Mouse (Mus musculus) adrenal gland, postnatal 25 days (tissue): Measurements from ENCODE around the gene Dpf3. TPM values are rescaled to one million over a fixed set of nuclear protein-coding genes. Genes with fewer than 3 reads are reported as not detected.

Experiments used
- DNase-seq: peaks from one replicate; pipeline ENCODE4 v3.0.0; 2021; ENCODE audit warnings: mixed read lengths
- total RNA-seq: library from RNA; stranded (reverse); gene quantifications from 2 replicates; pipeline ENCODE4 v1.2.3, GENCODE M21; 2021

Gene Dpf3
- total RNA-seq, 1 experiment from 2014 or later = 11.3 TPM

DNA sequence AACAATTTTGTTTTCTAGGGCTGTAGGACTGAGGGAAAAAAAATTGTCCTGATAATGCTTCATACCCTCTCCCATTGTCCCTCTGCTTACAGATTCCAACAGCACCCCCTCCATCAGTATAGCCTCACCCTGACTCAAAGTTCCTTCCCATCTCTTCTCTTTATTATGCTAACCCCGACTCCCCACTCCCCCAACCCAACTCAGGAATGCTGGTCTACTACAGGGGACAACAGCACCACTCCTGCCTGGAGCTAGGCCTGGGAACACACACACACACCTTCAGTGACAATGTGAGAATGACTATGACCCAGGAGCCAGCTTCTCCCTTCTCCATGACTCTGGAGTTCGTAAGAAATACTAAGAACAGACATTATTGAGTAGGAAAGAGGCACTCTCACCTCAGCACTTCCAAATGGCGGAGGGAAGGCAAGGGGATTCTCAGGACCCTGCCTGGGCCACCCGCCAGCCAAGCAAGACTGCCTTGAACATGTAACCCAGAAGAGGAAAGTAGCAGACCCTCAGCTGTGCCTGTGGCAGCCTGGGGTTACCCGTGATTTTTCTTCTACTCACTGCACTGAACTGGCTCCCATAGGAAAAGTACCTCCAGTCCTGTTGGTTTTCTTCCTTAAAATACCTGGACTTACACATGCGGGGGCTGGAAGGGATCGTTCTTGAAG lies 276.2 kb downstream of the Dpf3 start:
- DNase-seq = no peak

DNA sequence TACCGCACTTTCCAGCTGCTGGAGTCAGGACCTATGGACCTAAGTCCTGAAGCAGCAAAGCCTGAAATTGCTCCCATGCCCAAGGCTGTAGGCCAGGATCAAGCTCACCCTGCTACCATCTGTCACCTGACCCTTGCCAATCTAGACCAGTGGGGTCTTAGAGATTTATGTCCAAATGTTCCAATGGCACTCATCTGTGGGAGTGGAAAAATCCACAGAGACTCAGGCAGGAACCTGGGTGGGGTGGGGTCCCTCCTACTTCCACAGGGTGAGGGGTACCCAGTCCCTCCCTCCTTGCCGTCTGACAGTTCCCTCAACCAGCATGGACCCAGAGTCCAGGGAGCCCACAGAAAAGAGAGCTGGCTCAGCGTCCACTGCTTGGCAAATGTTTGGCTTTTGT lies 276.8 kb downstream of the Dpf3 start:
- DNase-seq = no peak

DNA sequence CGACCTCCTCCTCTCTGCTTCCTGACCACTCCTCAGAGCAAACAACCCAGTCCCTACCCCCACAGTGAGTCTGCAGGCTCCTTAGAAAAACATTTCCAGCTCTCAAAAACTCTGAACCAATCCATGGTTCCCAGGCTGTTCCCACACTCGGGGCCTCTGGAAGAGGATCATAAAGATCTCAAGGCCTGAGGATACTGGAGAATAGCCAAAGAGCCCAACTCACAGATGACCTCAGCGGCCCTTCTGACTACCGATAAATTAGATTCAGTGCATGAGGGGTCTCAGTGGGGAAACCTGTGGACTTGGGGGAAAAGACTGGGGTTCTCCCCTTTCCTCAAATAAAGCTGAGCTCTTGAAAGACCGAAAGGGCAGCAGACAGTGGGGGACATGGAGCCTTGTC lies 277.2 kb downstream of the Dpf3 start:
- DNase-seq = peak; percentile 6

DNA sequence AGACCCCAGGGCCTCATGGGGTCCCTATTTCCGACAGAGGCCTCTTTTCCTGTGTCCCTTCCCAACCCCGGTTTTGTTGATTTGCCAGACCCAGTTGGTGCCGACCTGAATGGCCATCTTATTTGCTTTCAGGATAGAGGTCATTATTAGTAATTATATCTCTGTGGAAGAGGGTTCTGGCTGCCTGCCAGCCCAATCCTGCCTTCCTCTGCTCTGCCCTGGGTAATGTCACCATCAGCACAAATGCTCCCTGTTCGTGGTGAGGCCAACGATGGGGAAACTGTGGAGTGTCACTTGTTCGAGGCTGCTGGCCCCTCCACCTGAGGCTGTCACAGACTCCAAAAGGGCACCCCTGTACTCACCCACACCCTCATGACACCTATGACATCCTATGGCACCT lies 278.1 kb downstream of the Dpf3 start:
- DNase-seq = peak; percentile 49

DNA sequence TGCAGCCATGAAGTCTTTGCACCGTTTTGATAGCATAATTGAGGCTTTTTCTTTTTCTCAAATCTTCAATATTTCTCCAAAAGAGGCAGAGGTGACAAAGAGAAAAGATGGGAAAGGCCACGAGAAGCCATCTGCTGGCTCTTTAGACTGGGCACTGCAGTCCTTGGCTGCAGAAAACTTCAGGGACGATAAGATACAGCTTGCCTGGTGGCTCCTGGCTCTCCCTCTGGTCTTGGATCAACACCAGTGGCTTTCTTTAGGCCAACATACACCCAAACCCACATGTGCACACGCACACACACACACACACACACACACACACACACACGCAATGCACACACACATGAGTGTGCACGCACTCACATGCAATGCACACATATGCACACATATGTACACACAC lies 278.7 kb downstream of the Dpf3 start:
- no peak for DNase-seq

DNA sequence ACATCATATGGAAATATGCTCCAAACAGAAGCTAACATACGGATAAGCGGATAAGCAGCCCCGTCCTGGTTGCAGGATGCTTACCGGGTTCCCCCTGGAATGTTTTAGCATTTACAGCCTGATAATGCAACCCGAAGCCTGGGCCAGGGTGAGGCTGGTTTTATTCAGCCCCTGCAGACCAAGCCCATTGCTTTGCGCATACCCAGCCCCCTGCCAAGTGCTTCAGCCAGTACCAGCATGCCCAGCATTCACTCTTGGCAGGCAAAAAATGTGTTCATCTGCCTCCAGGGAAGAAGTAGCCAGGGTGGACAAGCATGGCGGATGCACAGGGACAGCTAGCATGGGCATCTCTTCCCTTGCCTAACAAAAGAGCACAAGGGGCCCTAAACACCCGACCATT lies 279.5 kb downstream of the Dpf3 start:
- DNase-seq = no peak

DNA sequence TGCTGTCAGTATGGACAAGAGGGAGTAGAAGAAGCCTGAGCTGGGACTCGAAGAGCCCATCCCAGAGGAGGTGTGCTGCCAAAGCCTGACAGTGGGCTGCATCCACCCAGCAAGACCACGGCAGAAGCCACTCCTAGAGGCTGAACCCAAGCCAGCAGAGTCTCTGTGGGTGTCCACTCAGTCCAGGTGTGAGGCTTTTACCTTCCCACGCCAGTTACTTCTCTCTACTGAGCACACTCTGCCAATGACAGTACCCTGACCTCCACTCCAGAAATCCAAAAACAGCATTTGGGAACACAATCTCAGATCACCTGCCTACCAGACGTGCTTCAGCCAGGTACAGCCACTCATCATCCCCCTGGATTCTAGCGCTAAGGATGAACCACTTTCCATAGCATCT lies 280.0 kb downstream of the Dpf3 start:
- DNase-seq = no peak

DNA sequence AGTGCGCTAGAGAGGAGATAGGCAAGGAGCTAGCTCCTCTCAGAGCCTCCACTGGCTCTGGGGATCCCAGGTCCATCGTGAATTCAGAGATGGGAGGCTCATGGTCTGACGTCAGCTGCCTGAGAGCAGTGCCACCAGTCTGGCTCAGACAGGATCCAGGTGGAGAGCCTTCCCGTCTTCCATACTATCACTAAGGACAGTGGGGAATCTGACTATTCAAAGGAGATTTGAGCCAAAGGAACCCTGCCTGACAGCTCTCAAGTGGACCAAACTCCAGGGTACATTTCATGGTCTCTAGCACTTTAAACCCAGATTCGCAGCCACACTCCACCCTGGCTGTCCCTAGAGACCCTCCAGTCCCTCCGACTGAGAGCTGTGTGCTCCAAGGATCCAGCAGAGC lies 280.6 kb downstream of the Dpf3 start:
- no peak for DNase-seq

DNA sequence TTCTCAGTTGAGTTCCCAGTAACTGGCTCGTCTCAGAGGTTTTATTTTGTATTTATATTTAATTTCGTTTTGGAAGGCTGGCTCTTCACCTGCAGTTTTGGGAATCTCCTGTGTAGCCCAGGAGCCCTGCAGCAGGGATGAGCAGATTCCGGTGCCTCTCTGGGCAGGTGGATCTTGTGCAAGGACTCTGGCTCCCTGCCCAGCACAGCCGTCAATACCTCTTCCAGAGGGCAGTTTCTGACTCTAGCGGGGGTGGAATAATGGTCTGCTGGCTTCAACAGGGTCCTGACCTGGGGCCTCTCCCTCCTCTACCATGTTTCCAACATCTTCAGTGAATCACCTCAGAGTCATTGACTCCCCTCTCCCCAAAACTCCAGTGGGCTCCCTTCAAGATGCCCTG lies 283.2 kb downstream of the Dpf3 start:
- peak; percentile 27 for DNase-seq

DNA sequence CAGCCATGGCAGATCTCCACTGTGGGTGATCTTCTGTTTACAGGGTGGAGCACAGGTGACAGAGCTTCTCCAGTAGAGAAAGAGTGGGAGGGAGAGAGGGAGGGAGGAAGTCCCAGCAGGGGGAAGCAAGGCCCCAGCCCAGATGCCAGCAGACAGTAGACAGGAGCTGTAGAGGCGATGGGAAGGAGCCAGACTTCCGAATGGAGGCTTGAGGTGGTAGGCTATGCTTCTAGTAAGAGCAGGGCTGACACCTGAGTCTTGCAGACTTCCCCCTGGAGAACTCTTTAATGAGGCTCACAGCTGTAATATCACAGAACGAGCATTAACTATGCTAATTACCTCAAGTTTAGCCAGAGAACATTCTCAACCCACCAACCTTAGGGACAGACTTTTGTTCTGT lies 285.8 kb downstream of the Dpf3 start:
- DNase-seq = no peak

DNA sequence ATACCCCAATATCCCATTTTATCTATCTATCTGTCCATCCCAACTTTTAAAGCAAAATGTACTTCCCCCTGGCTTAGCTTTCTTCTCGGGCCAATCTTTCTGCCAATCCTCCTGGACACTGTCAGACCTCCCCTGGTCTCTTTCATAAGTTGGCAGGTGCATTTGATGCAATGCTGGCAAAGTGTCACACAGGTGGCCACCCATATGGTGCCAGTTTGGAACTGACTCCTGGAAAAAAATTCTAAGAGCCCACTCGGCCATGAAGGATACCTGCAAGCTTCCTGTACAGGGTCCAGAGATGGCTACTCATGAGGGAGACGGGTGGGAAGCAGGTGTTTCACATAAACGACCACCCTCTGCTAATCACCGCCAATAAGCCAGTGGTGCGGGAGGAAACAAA lies 307.0 kb downstream of the Dpf3 start:
- no peak for DNase-seq

DNA sequence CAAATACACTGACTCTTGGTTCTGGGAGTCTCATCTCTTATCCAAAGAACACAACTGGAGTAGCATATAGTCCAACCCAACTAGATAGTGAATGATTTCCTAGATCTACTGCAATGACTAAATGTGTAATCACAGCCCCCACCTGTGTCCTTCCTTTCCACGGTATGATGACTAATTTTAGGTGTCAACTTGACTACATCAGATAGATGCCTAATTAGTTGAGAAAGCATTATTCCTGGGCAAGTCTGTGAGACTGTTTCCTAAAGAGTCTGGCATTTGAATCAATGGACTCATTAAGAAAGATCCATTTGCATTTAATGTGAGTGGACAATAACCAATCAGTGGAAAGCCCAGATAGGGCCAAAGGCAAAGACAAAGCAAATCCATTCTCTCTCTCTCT lies 307.7 kb downstream of the Dpf3 start:
- no peak for DNase-seq

DNA sequence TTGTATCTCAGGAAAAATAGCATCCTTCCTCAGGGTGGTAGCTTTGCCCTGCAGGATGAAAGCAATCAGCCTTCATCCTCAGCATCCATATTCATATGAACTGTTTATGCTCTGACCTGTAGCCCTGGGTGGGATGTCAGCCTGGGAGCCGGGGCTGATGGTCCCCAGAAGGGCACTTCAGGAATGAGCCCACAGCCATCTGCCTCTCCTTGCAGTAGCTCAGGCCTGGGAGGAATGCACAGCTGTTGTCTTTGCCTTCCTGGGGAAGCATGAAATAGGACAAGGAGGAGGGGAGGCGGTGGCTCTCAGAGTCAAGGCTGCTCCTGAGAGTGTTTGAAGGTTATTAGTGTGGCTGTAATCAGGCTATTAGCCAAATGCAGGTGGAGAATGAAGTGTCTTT lies 308.7 kb downstream of the Dpf3 start:
- DNase-seq = no peak

DNA sequence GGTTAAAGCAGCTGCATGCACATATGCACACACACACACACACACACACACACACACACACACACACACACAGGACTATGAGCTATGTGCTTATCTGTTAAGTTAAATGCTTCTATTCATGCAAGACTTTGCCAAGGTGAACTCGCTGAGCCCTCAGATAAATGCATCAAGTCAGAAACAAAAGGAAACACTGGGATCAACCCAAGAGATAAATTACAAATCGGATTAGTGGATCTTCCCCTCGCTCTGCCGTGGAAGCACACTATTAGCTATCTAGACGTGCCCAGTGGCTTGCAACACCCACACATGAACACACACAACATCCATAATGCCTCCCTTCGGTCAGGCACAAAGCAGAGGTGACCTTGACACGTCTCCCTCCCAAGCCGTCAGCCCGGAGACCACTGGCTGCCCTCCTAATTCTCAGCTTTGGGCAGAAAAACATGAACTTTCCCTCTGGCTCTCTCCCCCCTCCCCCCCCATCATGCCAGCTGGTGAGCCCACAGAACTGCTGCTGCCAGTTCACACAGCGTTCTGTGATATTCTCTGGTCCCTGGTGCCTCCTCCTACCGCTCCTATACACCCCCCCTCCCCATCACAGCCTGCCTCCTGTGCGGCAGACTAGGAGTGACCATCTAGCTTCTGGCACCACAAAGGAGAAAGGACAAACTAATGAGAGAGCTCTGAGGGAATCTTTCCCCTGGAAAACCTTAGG lies 317.9 kb downstream of the Dpf3 start:
- DNase-seq = no peak

DNA sequence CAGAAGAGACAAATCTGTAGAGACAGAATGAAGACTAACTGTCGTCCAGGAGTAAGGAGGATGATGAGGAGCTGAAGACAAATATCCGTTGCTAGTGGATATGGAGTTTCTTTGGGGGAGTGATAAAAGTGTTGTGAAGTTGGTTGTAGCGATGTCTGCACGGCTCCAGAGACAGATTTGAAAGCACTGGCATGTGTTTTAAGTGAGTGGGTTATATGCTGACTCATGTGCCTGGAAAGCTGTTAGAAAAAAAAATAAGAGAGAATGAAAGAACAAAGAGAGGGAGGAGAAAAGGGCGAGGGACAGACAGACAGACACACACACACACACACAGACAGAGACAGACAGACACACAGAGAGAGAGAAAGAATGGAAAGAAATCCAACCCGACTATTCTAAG lies 319.2 kb downstream of the Dpf3 start:
- DNase-seq = no peak

DNA sequence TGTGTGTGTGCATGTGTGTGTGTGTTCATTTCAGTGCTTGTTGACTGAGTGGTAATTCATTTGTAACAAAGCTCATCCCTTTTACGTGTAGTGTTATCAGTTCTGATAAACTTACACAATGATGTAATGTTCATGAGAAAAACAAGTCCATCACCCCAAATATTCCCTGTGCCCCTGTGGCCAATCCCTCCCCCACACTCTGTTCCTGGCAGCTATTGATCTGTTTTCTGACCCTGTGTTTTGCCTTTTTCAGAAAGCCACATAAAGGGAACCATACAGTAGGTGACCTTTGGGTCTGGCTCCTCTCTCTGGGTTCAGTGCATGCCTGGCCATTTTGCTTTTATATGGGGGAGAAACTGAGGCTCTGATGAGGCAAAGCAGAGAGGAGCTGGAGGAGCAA lies 322.5 kb downstream of the Dpf3 start:
- no peak for DNase-seq

Other genes starting within 250 kb of the Dpf3 start
- 56.8 and 65.9 TPM in 2 replicates for gene Dcaf4, start 32.8 kb upstream of the Dpf3 start, total RNA-seq
- 40.5 and 42.3 TPM in 2 replicates for gene Zfyve1, start 109.5 kb upstream of the Dpf3 start, total RNA-seq
- 114 and 118 TPM in 2 replicates for gene Rbm25, start 143.5 kb upstream of the Dpf3 start, total RNA-seq
- 68.3 and 73.5 TPM in 2 replicates for gene Psen1, start 200.4 kb upstream of the Dpf3 start, total RNA-seq